Mouse (Mus musculus): Measurements from ENCODE around the gene Vps25.

GRCm38 (mm10) chr11:101245071-101245470 is 8.4 kb upstream of the Vps25 start:
- TF ChIP-seq CTCF (IDR thresholded peaks at IDR 0.05; ENCODE audit: low read depth) (no peak), EP300 (IDR thresholded peaks at IDR 0.05; ENCODE audit: low read depth) (no peak)
